Mouse (Mus musculus) myocyte (in vitro differentiated cells): ENCODE data around the gene Vezf1.

ENCODE experiments used
- MAX ChIP-seq: IDR thresholded peaks from one replicate; pipeline ENCODE4 v1.6.1; 2011; ENCODE audit warnings: low read depth, mild to moderate bottlenecking, control low read depth
- POLR2A ChIP-seq: IDR thresholded peaks from one replicate; pipeline ENCODE4 v1.6.1; 2011; ENCODE audit warnings: low read depth, mild to moderate bottlenecking, control low read depth, moderate library complexity; ENCODE audit not compliant: insufficient read length
- POLR2AphosphoS2 ChIP-seq: IDR thresholded peaks from one replicate; pipeline ENCODE4 v1.6.1; 2011; ENCODE audit warnings: low read depth, control low read depth; ENCODE audit not compliant: insufficient read length
- TCF3 ChIP-seq: IDR thresholded peaks from one replicate; pipeline ENCODE4 v1.6.1; 2011; ENCODE audit warnings: low read depth, control low read depth; ENCODE audit not compliant: insufficient read length
- USF1 ChIP-seq: IDR thresholded peaks from one replicate; pipeline ENCODE4 v1.6.1; 2011; ENCODE audit warnings: low read depth, mild to moderate bottlenecking, control low read depth, moderate library complexity

GRCm38 (mm10) chr11:88126306-88126793 is 58.3 kb downstream of the Vezf1 start:
- TF ChIP-seq POLR2A (no peak), USF1 (no peak), MAX (no peak), POLR2AphosphoS2 (no peak), TCF3 (no peak)
